Mouse (Mus musculus) adrenal gland, adult 18-20 months (tissue): ENCODE results near the gene Hoxc4. TPM values are rescaled to one million over a fixed set of nuclear protein-coding genes. Genes with fewer than 3 reads are reported as not detected.

Experiments
- DNase-seq, 2 experiments: peaks; one replicate each; pipeline ENCODE4 v3.0.0; 2021 to 2022; ENCODE audit warnings: low spot score in 2 of 2
- total RNA-seq, 2 experiments: library from RNA; stranded (reverse); gene quantifications; 1 replicate in 1 of 2; 2 replicates in 1 of 2; pipeline ENCODE4 v1.2.3; 2021

Hoxc4 gene
- total RNA-seq, 2 experiments from 2014 or later, result 5.0 to 7.3 TPM

DNA sequence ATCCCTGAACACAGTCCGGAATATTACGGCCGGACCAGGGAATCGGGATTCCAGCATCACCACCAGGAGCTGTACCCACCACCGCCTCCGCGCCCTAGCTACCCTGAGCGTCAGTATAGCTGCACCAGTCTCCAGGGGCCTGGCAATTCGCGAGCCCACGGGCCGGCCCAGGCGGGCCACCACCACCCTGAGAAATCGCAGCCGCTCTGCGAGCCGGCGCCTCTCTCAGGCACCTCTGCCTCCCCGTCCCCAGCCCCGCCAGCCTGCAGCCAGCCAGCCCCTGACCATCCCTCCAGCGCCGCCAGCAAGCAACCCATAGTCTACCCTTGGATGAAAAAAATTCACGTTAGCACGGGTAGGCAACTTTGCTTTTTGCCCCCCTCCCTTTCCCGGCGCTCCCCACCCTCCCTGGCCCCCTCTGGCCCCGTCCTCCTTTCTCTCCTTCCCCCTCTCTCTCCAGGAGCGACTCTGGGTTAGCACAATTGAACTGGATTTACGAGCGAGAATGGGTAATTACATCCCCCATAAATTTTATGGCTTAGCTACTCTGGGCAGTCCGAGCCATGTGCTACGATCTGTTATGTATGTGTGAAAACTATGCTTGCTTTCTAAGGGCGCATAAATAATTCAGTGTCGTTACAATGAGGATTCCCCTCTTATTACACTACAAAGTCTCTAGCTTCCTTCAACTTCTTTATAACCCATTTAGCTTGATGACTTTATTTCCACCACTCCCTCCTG lies 16.2 kb downstream of the Hoxc4 start:
- peak in 1 of 2 experiments; percentile 23 for DNase-seq

DNA sequence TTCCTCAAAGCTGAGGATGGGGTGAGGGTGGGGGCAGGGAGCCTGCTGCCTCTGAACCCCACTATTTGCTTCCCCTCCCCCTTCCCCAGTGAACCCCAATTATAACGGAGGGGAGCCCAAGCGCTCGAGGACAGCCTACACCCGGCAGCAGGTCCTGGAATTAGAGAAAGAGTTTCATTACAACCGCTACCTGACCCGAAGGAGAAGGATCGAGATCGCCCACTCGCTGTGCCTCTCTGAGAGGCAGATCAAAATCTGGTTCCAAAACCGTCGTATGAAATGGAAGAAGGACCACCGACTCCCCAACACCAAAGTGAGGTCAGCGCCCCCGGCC lies 16.8 kb downstream of the Hoxc4 start:
- DNase-seq, result no peak

- no peak for DNase-seq
Measured at GRCm38 (mm10) chr15:103037579-103037978, 18.8 kb downstream of the Hoxc4 start.

- DNase-seq, result no peak
Measured at GRCm38 (mm10) chr15:103038701-103039480, 20.2 kb downstream of the Hoxc4 start.

GRCm38 (mm10) chr15:103039609-103040008 lies 20.9 kb downstream of the Hoxc4 start:
- no peak for DNase-seq

DNA sequence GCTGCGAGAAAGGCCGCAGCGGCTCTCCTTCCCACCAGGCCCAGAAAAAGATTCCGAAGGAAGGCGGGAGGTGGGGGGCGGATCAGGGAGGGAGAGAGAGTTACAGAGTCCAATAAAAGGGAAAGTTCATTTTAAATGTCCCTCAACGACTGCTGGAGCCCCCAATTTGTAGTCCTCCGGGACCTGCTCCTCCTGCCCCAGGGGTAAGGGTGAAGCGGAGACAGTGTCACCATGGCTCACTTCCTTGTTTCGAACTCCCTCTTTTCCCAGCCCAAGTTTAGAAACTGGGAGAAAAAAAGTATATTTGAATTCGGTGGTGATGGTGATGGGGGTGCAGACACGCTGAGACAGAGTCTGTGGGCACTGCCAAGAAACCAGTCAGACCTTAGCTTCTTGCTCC lies 21.9 kb downstream of the Hoxc4 start:
- DNase-seq, result no peak

GRCm38 (mm10) chr15:103041613-103042012 lies 22.9 kb downstream of the Hoxc4 start:
- DNase-seq, result no peak

GRCm38 (mm10) chr15:103042209-103042608 lies 23.5 kb downstream of the Hoxc4 start:
- DNase-seq, result no peak

DNA sequence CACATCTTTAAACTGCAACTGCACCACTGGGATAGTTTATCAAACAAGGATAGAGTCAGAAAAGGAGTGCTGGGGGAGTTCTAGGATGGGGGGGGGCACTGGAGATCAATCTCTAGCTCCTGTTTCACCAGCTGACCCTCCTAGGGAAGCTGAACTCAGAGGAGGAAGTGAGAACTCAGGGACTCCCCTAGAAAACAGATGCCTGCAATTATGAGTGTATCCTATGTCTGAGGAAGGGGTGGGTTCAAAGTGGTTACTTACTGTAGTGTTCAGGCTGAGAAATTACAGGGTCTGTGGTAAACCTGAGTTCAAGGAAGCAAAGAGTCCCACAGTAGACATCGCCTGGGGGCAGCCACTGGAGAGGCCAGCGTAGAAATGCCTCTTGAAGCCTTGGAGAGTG lies 32.9 kb downstream of the Hoxc4 start:
- no peak for DNase-seq

DNA sequence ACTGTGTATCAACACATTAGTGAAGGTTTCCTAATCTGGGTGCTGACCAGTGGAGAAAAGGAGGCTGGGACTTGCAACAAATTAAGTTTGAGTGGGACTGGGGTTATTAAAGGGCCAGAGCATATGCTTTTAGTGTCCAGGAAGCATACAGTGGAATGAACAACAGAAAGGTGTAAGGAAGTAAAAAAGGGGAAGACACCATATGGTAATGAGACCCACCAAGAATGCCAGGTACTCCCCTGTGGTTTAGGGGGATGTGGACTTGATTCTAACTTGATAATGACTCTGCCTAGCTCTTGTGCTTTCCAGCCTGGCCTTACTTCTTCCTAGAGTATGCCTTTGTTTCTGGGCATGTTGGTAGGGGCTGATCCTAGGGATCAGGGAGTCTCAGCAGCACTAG lies 34.5 kb downstream of the Hoxc4 start:
- no peak for DNase-seq

DNA sequence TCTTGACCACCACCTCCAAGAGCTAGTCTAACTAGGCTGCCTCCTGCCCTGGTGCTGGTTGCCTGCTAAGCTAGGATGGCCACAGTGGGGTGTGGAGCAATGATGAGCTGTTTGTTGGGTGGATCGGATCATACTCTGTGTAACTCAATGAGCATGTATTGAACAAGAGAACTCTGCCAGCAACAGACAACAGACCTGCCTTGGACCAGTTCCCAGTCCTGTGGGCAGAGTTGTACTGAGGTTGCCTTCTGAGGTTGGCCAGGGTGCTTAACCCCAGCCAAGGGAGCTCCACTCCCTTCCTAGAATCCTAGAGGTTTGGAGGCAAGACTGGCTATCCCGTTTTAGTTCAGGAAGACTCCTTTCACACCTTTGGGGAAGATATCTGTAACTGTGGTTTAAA lies 37.7 kb downstream of the Hoxc4 start:
- DNase-seq, result no peak

GRCm38 (mm10) chr15:103058715-103059114 lies 40.0 kb downstream of the Hoxc4 start:
- peak in 1 of 2 experiments; percentile 9 for DNase-seq

GRCm38 (mm10) chr15:103059393-103059992 lies 40.8 kb downstream of the Hoxc4 start:
- DNase-seq, result peak in 1 of 2 experiments; percentile 12

GRCm38 (mm10) chr15:103060021-103060340 lies 41.2 kb downstream of the Hoxc4 start:
- DNase-seq, result no peak

- DNase-seq, result peak in 1 of 2 experiments; percentile 25
Measured at GRCm38 (mm10) chr15:103060341-103061130, 41.8 kb downstream of the Hoxc4 start.

GRCm38 (mm10) chr15:103061131-103061825 lies 42.5 kb downstream of the Hoxc4 start:
- DNase-seq, result peak; percentile 36 to 53

DNA sequence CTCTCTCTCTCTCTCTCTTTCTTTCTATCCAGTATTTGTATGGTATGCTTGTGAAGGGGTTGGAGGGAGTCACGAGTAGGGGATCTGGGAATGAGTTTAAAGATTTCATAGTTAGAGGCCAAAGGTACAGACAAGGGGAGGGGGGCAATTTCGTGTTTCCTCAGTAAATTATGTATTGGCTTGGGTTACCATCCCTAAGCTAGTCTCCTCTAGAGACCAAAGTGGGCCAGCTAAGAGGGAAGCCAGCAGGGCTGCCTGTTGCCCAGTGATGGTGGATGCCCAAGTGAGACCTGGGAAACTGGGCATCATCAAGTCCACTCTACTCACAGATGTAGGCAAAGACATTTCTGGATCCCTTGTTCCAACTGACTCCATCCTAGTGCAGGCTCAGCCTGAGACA lies 43.3 kb downstream of the Hoxc4 start:
- DNase-seq, result no peak

DNA sequence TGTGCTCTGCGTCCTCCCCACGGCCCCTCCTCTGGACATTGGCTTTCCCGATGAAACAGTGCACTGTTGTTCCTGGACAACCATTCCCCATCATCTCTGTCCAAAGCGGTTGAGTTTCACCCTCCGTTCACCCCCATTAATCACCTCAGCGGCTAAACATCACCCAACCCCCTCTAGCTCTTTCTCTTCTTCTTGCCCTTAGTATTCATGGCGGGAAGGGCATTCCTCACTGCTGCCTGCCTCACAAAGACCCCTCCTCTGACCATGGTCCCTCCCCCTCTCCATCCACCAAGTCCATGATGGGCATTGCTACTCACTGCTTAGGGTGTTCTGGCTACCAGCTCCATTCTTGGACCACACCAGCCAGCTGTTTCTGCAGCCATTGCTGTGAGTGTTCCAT lies 46.9 kb downstream of the Hoxc4 start:
- no peak for DNase-seq

DNA sequence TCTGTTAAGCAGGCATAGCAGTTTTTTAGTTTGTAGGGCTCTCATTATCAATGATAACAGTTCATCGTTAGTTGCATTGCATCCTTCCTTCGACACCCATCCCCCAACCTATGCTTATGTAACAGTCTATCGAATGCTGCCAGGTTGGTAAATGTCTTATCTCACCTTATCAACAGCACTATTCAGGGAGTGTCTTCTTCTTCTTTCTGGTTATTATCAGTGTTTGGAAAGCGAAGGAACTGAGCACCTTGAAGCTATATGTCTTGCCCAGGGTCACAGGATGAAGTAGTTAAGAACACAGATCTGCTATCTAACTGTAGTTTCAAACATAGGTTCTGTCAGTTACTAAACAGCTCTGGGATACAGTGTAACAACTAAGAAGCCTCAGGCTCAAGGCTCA lies 49.0 kb downstream of the Hoxc4 start:
- DNase-seq, result no peak

DNA sequence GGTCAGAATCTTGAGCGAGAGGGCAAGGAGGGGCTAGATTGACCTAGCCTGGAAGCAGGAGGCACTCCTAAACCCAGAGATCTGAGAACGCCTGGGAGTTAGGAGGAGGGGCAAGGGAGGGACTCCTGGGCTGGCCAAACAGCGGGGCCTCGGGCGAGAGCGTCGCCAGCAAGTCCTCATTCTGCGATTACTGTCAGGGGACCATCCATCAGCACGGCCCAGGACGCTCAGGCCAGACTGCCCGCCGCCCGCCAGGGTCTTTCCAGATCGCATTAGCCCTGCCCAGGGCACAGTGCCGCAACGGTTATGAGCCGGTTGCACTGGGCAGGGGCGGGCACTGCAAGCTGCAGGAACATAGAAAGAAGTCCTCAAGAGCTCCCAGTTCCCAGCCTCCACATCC lies 50.4 kb downstream of the Hoxc4 start:
- peak in 1 of 2 experiments; percentile 44 for DNase-seq

- peak in 1 of 2 experiments; percentile 32 for DNase-seq
Measured at GRCm38 (mm10) chr15:103071266-103071665, 52.5 kb downstream of the Hoxc4 start.
